Mouse (Mus musculus): ENCODE results near the gene Osbpl5.

Gene Osbpl5

DNA sequence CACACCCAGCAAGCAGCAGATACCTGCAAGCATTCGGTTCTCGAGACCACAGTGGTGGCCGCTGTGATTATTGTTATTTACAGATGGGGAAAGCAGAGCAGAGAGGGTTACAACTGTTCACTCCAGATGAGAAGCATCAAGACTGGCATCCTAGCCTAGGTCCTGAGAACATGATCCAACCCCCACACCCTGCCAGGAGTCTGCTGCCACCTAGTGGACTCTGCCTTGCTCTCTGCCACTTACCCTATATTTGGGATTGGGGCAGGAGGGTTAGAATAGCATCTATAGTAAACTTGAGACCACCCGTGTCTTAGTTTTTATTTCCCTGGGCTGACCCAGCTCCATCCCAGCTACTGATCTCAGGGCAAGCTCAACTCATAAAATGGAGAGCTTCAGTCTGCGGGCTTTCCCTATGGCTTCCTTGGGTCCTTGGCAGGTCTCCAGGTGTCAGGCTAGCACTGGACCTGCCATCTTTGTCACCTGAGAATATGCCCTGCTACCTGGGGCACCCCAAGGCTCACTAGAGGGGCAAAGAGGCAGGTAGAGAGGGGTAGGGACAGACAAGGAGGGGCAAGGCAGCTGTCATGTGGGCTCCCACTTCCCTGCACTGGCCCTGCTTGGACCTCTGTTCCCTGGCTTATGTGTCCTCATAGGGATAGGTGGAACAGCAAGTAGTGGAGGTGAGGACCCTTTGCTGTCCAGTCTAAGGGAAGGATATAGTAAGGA lies 2.6 kb downstream of the Osbpl5 start:
- DNase-seq (ENCODE audit: low spot score) = peak; percentile 68

DNA sequence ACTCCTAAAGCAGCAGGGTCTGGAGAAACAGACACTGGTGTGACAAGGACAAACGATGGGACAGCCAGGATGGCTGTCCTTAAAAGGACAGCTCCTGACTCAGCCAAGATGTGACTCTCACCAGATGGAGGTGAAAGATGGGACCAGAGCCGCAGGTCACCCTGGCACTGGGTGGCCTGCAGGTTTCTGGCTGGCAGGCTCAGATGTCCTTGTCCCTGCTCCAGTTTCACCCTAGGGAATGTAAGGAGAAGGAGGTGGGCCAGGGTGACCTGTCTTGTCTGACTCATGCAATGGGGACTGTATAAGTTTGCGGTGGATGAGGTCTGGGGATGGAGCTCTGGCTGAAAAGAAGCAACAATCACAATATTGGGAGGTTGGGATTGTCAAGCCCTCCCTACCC lies 4.2 kb downstream of the Osbpl5 start:
- no peak for DNase-seq (ENCODE audit: low spot score)

GRCm38 (mm10) chr7:143752056-143752455 lies 4.7 kb downstream of the Osbpl5 start:
- no peak for DNase-seq (ENCODE audit: low spot score)

DNA sequence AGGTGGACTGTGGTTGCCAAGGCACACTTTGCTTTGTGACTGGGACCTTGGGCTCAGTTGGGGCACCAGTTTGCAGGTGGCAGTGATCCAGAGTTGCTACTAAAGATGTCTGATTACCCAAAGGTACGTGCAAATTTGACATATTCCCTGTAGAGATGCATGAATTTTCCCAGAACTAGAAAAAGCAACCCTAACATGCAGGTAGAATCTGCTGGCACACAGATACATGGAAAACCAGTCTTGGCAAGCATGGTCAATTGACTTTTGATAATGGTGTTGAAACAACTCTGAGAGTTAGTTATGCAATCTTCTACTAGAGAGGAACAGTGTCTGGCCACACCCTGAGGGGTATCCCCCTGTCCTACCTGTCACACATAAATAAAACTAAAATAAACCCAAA lies 5.4 kb downstream of the Osbpl5 start:
- DNase-seq (ENCODE audit: low spot score) = no peak

DNA sequence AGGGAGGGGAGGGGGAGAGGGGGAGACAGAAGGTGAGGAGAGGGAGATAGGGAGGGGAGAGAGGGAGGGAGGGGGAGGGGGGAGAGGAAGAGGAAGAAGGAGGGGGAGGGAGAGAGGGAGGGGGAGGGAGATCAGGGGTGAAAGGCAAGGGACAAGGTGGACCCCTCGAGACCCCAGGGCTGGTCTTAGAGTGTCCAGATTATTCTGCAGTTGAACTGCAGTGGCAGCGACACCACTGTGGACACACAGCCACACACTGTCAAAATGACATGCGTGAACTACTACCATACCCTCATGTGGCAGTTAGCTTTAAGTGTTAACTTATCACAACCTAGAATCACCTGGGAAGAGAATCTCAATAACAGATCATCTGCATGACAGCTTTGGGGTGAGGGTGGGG lies 7.7 kb downstream of the Osbpl5 start:
- DNase-seq (ENCODE audit: low spot score) = no peak

- peak; percentile 90 for DNase-seq (ENCODE audit: low spot score)
Observed at GRCm38 (mm10) chr7:143748041-143748868, 8.5 kb downstream of the Osbpl5 start.

GRCm38 (mm10) chr7:143740653-143741052 lies 16.1 kb downstream of the Osbpl5 start:
- no peak for DNase-seq (ENCODE audit: low spot score)

- DNase-seq (ENCODE audit: low spot score) = peak; percentile 93
Observed at GRCm38 (mm10) chr7:143739511-143740461, 17.0 kb downstream of the Osbpl5 start.

DNA sequence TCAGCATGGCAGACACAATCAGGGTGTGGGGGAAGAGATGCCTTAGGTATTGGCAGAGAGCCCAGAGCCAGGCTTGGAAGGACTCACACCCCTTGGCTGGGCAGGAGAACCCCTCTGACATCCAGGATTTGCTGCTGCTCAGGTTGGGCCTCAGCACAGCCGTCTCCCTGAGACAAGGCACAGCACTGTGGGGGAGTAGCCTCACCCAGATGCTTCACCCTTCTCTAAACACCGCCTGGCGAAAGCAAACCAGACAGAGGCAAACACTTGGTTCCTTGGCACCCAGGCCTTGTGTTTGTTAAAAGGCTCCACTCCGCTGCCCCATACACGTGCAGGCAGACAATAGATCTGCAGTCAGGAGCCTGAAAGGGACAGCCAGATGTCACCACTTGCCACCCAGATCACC lies 18.2 kb downstream of the Osbpl5 start:
- DNase-seq (ENCODE audit: low spot score) = peak; percentile 42

DNA sequence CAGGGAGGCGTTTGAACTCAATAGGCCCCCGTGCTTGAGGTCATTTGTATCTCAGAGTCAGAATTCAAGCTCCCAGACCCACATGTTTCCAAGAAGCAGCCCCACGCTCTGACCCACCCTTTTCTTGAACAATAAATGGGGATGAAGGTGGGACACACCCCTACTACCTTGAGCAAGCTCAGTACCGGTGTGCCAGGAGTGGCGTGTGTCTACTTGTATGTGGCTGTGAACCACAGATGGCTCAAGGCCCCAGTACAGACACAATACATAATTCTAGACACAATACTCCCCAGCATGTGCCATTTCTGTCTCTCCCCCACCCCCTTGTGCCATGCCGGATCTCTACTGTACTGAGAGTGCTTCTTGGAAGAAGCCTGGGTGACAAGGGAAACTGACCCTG lies 18.6 kb downstream of the Osbpl5 start:
- DNase-seq (ENCODE audit: low spot score) = peak; percentile 42

DNA sequence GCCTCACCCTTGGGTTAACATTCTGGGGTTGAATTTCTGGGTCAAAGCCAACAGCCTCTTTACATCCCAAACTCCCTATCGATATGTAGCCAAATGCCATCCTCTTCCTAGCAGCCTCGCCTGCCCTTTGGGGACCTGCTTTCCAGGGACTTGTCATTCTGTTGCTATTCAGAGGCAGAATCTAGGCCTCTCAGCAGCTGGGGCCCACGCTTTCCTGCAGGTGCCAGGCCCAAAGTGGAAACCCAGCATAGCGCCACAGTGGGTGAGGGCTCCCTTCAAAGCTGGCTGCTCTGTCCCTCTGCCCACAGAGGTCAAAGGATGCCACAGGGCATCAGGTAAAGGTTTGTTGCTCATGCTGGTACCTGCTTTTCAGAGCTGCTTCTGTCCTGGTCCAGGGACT lies 23.0 kb downstream of the Osbpl5 start:
- DNase-seq (ENCODE audit: low spot score) = no peak

- DNase-seq (ENCODE audit: low spot score) = peak; percentile 50
Observed at GRCm38 (mm10) chr7:143729886-143730285, 26.9 kb downstream of the Osbpl5 start.

DNA sequence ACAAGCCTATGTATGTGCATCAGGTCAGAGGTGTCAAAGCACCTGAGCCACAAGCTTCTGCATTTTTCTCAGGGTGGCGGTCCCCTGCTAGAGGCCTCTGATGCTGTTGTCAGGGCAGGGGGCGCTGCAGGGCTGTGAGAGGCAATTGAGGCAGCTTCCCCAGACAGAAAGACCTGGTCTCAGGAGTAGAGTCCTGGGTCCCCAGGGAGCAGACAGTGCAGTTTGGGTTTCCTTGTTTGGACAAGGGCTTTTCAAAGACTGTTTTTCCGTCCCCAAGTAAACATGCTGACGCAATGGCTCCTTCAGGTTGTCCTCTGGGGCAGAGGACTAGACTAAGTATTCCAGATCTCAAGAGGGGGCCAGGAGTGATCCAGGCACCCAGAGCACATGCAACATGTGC lies 30.4 kb downstream of the Osbpl5 start:
- no peak for DNase-seq (ENCODE audit: low spot score)

- peak; percentile 73 for DNase-seq (ENCODE audit: low spot score)
Observed at GRCm38 (mm10) chr7:143723841-143724240, 32.9 kb downstream of the Osbpl5 start.

GRCm38 (mm10) chr7:143722646-143723045 lies 34.1 kb downstream of the Osbpl5 start:
- no peak for DNase-seq (ENCODE audit: low spot score)

- DNase-seq (ENCODE audit: low spot score) = no peak
Observed at GRCm38 (mm10) chr7:143717811-143718210, 39.0 kb downstream of the Osbpl5 start.

DNA sequence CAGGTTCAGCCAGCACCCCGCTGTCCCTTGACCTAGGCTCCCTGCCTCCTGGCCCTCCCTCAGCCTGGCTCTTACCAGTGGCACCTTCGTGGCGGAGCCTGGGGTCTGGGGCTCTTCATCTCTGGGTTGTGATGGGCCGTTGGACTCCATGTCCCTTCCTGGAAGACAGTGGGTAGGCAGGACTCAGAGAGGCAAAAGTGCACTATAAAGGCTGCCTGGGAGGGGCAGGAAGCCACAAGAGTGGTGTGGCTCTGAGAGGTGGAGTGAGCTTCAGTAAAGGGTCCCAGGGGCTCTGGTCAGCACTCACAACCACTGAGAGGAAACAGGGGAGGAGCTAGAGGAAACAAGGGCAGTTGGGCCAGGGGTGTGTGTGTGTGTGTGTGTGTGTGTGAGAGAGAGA lies 43.4 kb downstream of the Osbpl5 start:
- DNase-seq (ENCODE audit: low spot score) = no peak

- DNase-seq (ENCODE audit: low spot score) = no peak
Observed at GRCm38 (mm10) chr7:143712771-143713348, 43.9 kb downstream of the Osbpl5 start.

DNA sequence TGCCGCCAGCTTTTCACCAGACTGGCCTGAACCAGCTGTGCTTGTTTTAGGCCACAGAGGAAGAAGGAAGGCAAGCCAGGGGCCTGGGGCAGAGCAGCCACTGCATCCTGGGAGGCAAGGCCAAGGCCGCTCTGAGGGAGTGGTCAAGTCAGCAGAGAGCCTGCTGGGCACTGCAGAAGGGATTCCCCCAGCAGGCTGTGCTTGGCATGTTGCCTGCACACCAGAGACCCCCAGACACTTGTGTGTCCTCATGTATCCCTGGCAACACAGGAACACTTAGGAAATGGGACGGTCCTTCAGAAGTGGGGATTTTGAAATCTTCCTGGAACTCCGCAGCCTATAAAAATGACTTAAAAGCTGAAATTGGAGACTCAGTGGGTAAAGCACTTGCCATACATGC lies 44.8 kb downstream of the Osbpl5 start:
- no peak for DNase-seq (ENCODE audit: low spot score)

GRCm38 (mm10) chr7:143711381-143711780 lies 45.4 kb downstream of the Osbpl5 start:
- DNase-seq (ENCODE audit: low spot score) = no peak

DNA sequence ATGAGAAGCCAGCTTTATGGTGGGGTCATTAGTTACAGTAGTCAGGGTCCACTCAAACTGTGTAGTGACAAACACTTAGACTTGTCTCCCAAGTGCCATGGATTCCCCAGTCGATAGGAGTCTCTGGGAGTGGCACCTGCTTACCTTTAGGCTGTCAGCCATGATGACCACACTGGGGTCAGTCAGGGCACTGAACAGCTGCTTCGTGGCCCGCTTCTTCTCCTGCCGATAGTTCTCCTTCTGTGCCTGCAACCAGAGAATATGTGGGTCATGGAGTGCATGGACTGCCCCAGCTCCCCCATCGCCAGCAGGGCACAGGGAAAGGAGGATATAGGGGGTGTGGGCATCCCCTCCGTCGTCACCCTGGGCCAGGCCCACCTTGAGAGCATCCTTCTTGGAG lies 47.4 kb downstream of the Osbpl5 start:
- no peak for DNase-seq (ENCODE audit: low spot score)
